Mouse (Mus musculus): ENCODE measurements around the gene Atp8b5. TPM values are rescaled to one million over a fixed set of nuclear protein-coding genes. Genes with fewer than 3 reads are reported as not detected.

Atp8b5 gene
- polyA plus RNA-seq, 1 experiment: 0.36 TPM

GRCm38 (mm10) chr4:43407071-43407920 lies 140.3 kb downstream of the Atp8b5 start:
- WGBS: 93% methylated on average over 12 of the region's 12 CpGs
- no peak for DNase-seq
- no peak overlapping the region for H3K4me3 ChIP-seq (ENCODE audit: control insufficient read depth, insufficient read depth, low read length)

GRCm38 (mm10) chr4:43414761-43415160 lies 147.8 kb downstream of the Atp8b5 start:
- H3K27me3 ChIP-seq (ENCODE audit: control insufficient read depth, insufficient read depth, low read length): no peaks in the 10 kb centered on the region
- no peak overlapping the region for H3K27ac ChIP-seq (ENCODE audit: control insufficient read depth, insufficient read depth, low read length)
- TF ChIP-seq POLR2A (IDR thresholded peaks at IDR 0.05; ENCODE audit: control insufficient read depth, extremely low read depth, insufficient read depth, low read length, poor library complexity): no peak
- WGBS: 93% methylated on average over 14 of the region's 14 CpGs
- H3K36me3 ChIP-seq (ENCODE audit: control insufficient read depth, insufficient read depth, low read length): no peaks in the 10 kb centered on the region
- no peak overlapping the region for H3K4me3 ChIP-seq (ENCODE audit: control insufficient read depth, insufficient read depth, low read length)
- no peak for DNase-seq
- H3K4me1 ChIP-seq (replicated peaks; ENCODE audit: control insufficient read depth, insufficient read depth, low read length): no peaks in the 10 kb centered on the region

More at GRCm38 (mm10) chr4:43407071-43407920, 140.3 kb downstream of the Atp8b5 start:
- no peak overlapping the region for H3K27ac ChIP-seq (ENCODE audit: control insufficient read depth, insufficient read depth, low read length)
- H3K36me3 ChIP-seq (ENCODE audit: control insufficient read depth, insufficient read depth, low read length): no peaks in the 10 kb centered on the region
- H3K4me1 ChIP-seq (replicated peaks; ENCODE audit: control insufficient read depth, insufficient read depth, low read length): no peaks in the 10 kb centered on the region
- no peaks in the 10 kb centered on the region; the same call in 1 of the 2 replicates for H3K27me3 ChIP-seq (ENCODE audit: control insufficient read depth, insufficient read depth, low read length)
- TF ChIP-seq CTCF (IDR thresholded peaks at IDR 0.05; ENCODE audit: borderline replicate concordance, control insufficient read depth, extremely low read depth, insufficient read depth, low read length, poor library complexity): no peak
- TF ChIP-seq POLR2A (IDR thresholded peaks at IDR 0.05; ENCODE audit: control insufficient read depth, extremely low read depth, insufficient read depth, low read length, poor library complexity): no peak

- H3K4me3 ChIP-seq (ENCODE audit: control insufficient read depth, insufficient read depth, low read length): no peak overlapping the region
- 93% methylated on average over 29 of the region's 29 CpGs for WGBS
- H3K4me1 ChIP-seq (replicated peaks; ENCODE audit: control insufficient read depth, insufficient read depth, low read length): no peaks in the 10 kb centered on the region
- no peaks in the 10 kb centered on the region for H3K36me3 ChIP-seq (ENCODE audit: control insufficient read depth, insufficient read depth, low read length)
- no peak overlapping the region for H3K27ac ChIP-seq (ENCODE audit: control insufficient read depth, insufficient read depth, low read length)
- H3K27me3 ChIP-seq (ENCODE audit: control insufficient read depth, insufficient read depth, low read length): no peaks in the 10 kb centered on the region
- DNase-seq: no peak
- TF ChIP-seq POLR2A (IDR thresholded peaks at IDR 0.05; ENCODE audit: control insufficient read depth, extremely low read depth, insufficient read depth, low read length, poor library complexity): no peak
Measured at GRCm38 (mm10) chr4:43415221-43416070, 148.5 kb downstream of the Atp8b5 start.

- Histone ChIP-seq H3K36me3 (ENCODE audit: control insufficient read depth, insufficient read depth, low read length) (no peaks in the 10 kb centered on the region), H3K4me1 (replicated peaks; ENCODE audit: control insufficient read depth, insufficient read depth, low read length) (no peaks in the 10 kb centered on the region), H3K4me3 (ENCODE audit: control insufficient read depth, insufficient read depth, low read length) (no peak overlapping the region), H3K27me3 (ENCODE audit: control insufficient read depth, insufficient read depth, low read length) (no peaks in the 10 kb centered on the region), H3K27ac (ENCODE audit: control insufficient read depth, insufficient read depth, low read length) (no peak overlapping the region)
- WGBS: 97% methylated on average over 22 of the region's 22 CpGs
- no peak for DNase-seq
- TF ChIP-seq POLR2A (IDR thresholded peaks at IDR 0.05; ENCODE audit: control insufficient read depth, extremely low read depth, insufficient read depth, low read length, poor library complexity): no peak
- TF ChIP-seq CTCF (IDR thresholded peaks at IDR 0.05; ENCODE audit: borderline replicate concordance, control insufficient read depth, extremely low read depth, insufficient read depth, low read length, poor library complexity): no peak
Measured at GRCm38 (mm10) chr4:43416071-43416490, 149.1 kb downstream of the Atp8b5 start.

- H3K27ac ChIP-seq (ENCODE audit: control insufficient read depth, insufficient read depth, low read length): no peak overlapping the region
- TF ChIP-seq POLR2A (IDR thresholded peaks at IDR 0.05; ENCODE audit: control insufficient read depth, extremely low read depth, insufficient read depth, low read length, poor library complexity) (no peak), CTCF (IDR thresholded peaks at IDR 0.05; ENCODE audit: borderline replicate concordance, control insufficient read depth, extremely low read depth, insufficient read depth, low read length, poor library complexity) (no peak)
Measured at GRCm38 (mm10) chr4:43417269-43418062, 150.5 kb downstream of the Atp8b5 start.

GRCm38 (mm10) chr4:43418450-43418849 lies 151.5 kb downstream of the Atp8b5 start:
- no peak for TF ChIP-seq CTCF (IDR thresholded peaks at IDR 0.05; ENCODE audit: borderline replicate concordance, control insufficient read depth, extremely low read depth, insufficient read depth, low read length, poor library complexity)
- no peak for TF ChIP-seq POLR2A (IDR thresholded peaks at IDR 0.05; ENCODE audit: control insufficient read depth, extremely low read depth, insufficient read depth, low read length, poor library complexity)
- Histone ChIP-seq H3K36me3 (ENCODE audit: control insufficient read depth, insufficient read depth, low read length) (no peaks in the 10 kb centered on the region), H3K27me3 (ENCODE audit: control insufficient read depth, insufficient read depth, low read length) (no peaks in the 10 kb centered on the region), H3K4me3 (ENCODE audit: control insufficient read depth, insufficient read depth, low read length) (no peak overlapping the region), H3K27ac (ENCODE audit: control insufficient read depth, insufficient read depth, low read length) (no peak overlapping the region), H3K4me1 (replicated peaks; ENCODE audit: control insufficient read depth, insufficient read depth, low read length) (no peaks in the 10 kb centered on the region)
- DNase-seq: no peak
- WGBS: 81% methylated on average over 4 of the region's 4 CpGs

More at GRCm38 (mm10) chr4:43417269-43418062, 150.5 kb downstream of the Atp8b5 start:
- Histone ChIP-seq H3K36me3 (ENCODE audit: control insufficient read depth, insufficient read depth, low read length) (no peaks in the 10 kb centered on the region), H3K4me3 (ENCODE audit: control insufficient read depth, insufficient read depth, low read length) (no peak overlapping the region), H3K27me3 (ENCODE audit: control insufficient read depth, insufficient read depth, low read length) (no peaks in the 10 kb centered on the region), H3K4me1 (replicated peaks; ENCODE audit: control insufficient read depth, insufficient read depth, low read length) (no peaks in the 10 kb centered on the region)
- 88% methylated on average over 16 of the region's 16 CpGs for WGBS
- DNase-seq: no peak

Measured in thymus, adult 2 months (tissue).